Mouse (Mus musculus): ENCODE measurements around the gene Rgs14. TPM values are rescaled to one million over a fixed set of nuclear protein-coding genes. Genes with fewer than 3 reads are reported as not detected.

The Rgs14 gene
- polyA plus RNA-seq, 1 experiment from 2014 or later: 0.31 TPM

- no peak for ATAC-seq (replicated peaks; ENCODE audit: insufficient number of reproducible peaks, low FRiP score, low TSS enrichment)
- no peak overlapping the region for H3K4me3 ChIP-seq (ENCODE audit: low read depth, low read length)
- 74% methylated on average over 3 of the region's 3 CpGs for WGBS (ENCODE audit: insufficient replicate concordance)
- H3K9me3 ChIP-seq (replicated peaks; ENCODE audit: control insufficient read depth, low read length): no peaks in the 10 kb centered on the region
- H3K27me3 ChIP-seq (ENCODE audit: control insufficient read depth, insufficient read depth, low read length): no peaks in the 10 kb centered on the region
- no peak overlapping the region for H3K27ac ChIP-seq (ENCODE audit: low read depth, low read length)
- no peak overlapping the region for H3K9ac ChIP-seq (ENCODE audit: low read depth, low read length)
- H3K4me1 ChIP-seq (ENCODE audit: control insufficient read depth, insufficient read depth, low read length): no peaks in the 10 kb centered on the region
- no peak overlapping the region for H3K4me2 ChIP-seq
- H3K36me3 ChIP-seq (ENCODE audit: control insufficient read depth, insufficient read depth, low read length): no peaks in the 10 kb centered on the region
These were observed 21.1 kb downstream of the Rgs14 start for GRCm38 (mm10) chr13:55390644-55391043.

GRCm38 (mm10) chr13:55391626-55392029, 22.1 kb downstream of the Rgs14 start:
- Histone ChIP-seq H3K4me2 (no peak overlapping the region), H3K9ac (ENCODE audit: low read depth, low read length) (no peak overlapping the region), H3K9me3 (replicated peaks; ENCODE audit: control insufficient read depth, low read length) (no peaks in the 10 kb centered on the region), H3K4me1 (ENCODE audit: control insufficient read depth, insufficient read depth, low read length) (no peaks in the 10 kb centered on the region), H3K27ac (ENCODE audit: low read depth, low read length) (no peak overlapping the region), H3K36me3 (ENCODE audit: control insufficient read depth, insufficient read depth, low read length) (no peaks in the 10 kb centered on the region), H3K27me3 (ENCODE audit: control insufficient read depth, insufficient read depth, low read length) (no peaks in the 10 kb centered on the region; the same call in 1 of the 2 replicates), H3K4me3 (ENCODE audit: low read depth, low read length) (no peak overlapping the region)
- 76% methylated on average over 1 of the region's 1 CpGs for WGBS (ENCODE audit: insufficient replicate concordance)
- ATAC-seq (replicated peaks; ENCODE audit: insufficient number of reproducible peaks, low FRiP score, low TSS enrichment): no peak

GRCm38 (mm10) chr13:55392933-55393332, 23.4 kb downstream of the Rgs14 start:
- ATAC-seq (replicated peaks; ENCODE audit: insufficient number of reproducible peaks, low FRiP score, low TSS enrichment): no peak
- no peaks in the 10 kb centered on the region for H3K36me3 ChIP-seq (ENCODE audit: control insufficient read depth, insufficient read depth, low read length)
- no peaks in the 10 kb centered on the region; the same call in 1 of the 2 replicates for H3K27me3 ChIP-seq (ENCODE audit: control insufficient read depth, insufficient read depth, low read length)
- H3K4me1 ChIP-seq (ENCODE audit: control insufficient read depth, insufficient read depth, low read length): no peaks in the 10 kb centered on the region
- no peak overlapping the region for H3K9ac ChIP-seq (ENCODE audit: low read depth, low read length)
- H3K9me3 ChIP-seq (replicated peaks; ENCODE audit: control insufficient read depth, low read length): no peaks in the 10 kb centered on the region
- H3K4me3 ChIP-seq (ENCODE audit: low read depth, low read length): no peak overlapping the region
- H3K27ac ChIP-seq (ENCODE audit: low read depth, low read length): no peak overlapping the region
- no peak overlapping the region for H3K4me2 ChIP-seq
- WGBS (ENCODE audit: insufficient replicate concordance): 71% methylated on average over 4 of the region's 4 CpGs

DNA sequence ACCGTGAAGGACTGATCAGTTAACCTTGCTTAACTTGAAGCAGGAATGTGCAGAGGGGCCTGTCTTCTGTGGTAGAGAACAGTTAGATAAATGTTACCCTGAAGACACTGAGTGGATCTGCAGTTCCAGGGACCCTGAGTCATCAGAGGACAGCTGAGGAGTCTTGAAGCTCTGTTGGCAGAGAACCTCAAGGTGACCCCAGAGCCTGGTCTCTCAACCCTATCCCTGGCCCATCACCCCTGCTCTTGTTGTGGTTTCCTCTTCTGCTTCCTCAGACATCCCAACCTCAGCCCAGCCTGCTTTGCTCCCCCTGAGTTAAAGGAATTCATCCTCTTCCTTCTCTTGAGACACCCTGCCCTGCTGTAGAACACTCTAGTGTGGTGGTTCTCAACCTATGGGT, 28.6 kb downstream of the Rgs14 start, which contains the start of gene Slc34a1:
TSS of gene Slc34a1 (plus strand) at position 100 of the 400 bp plus-strand sequence.
- Histone ChIP-seq H3K36me3 (ENCODE audit: control insufficient read depth, insufficient read depth, low read length) (no peaks in the 10 kb centered on the region), H3K4me2 (no peak within 1 kb of the TSS), H3K4me3 (ENCODE audit: low read depth, low read length) (no peak within 1 kb of the TSS), H3K4me1 (ENCODE audit: control insufficient read depth, insufficient read depth, low read length) (no peaks in the 10 kb centered on the region), H3K27me3 (ENCODE audit: control insufficient read depth, insufficient read depth, low read length) (peaks cover 22% of the 10 kb centered on the region), H3K9me3 (replicated peaks; ENCODE audit: control insufficient read depth, low read length) (no peaks in the 10 kb centered on the region), H3K27ac (ENCODE audit: low read depth, low read length) (no peak within 1 kb of the TSS), H3K9ac (ENCODE audit: low read depth, low read length) (no peak within 1 kb of the TSS)
- no peak for ATAC-seq (replicated peaks; ENCODE audit: insufficient number of reproducible peaks, low FRiP score, low TSS enrichment)
- WGBS (ENCODE audit: insufficient replicate concordance): 68% methylated on average over 1 of the region's 1 CpGs

DNA sequence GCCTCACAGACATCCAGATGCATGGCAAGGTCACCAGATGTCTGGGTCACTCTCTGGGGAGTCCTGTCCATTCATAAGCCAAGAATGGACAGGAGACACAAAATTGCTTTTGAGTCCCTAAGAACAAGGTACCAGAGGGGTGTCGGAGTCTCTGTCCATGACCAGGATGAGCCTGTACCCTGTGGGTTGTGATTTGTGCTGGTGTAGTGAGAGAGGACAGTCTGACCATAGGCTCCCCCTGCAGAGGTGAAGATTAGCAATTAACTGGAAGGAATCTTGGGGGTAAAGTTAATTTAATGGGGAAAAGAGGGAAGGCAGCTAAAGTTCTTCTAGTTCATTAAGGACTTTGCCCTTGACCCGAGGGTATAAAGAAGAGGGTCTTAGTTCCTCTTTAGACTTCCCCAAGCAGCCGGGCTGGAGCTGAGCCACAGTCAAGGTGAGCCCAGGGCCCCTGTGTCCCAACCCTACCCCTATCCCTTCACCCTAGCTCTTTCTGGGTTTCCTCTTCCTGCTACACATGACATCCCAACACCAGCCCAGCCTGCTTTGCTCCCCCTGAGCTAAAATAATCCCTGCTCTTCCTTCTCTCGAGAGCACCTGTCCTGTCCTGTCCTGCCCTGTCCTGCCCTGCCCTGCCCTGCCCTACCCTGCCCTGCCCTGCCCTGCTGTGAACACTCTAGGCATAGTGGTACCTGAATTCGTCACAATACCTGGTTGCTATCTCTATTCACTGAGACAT, 29.9 kb downstream of the Rgs14 start:
- Histone ChIP-seq H3K9ac (ENCODE audit: low read depth, low read length) (no peak overlapping the region), H3K36me3 (ENCODE audit: control insufficient read depth, insufficient read depth, low read length) (no peaks in the 10 kb centered on the region), H3K27me3 (ENCODE audit: control insufficient read depth, insufficient read depth, low read length) (peaks cover 35% of the 10 kb centered on the region), H3K9me3 (replicated peaks; ENCODE audit: control insufficient read depth, low read length) (no peaks in the 10 kb centered on the region), H3K4me1 (ENCODE audit: control insufficient read depth, insufficient read depth, low read length) (no peaks in the 10 kb centered on the region), H3K27ac (ENCODE audit: low read depth, low read length) (no peak overlapping the region), H3K4me2 (no peak overlapping the region), H3K4me3 (ENCODE audit: low read depth, low read length) (no peak overlapping the region)
- ATAC-seq (replicated peaks; ENCODE audit: insufficient number of reproducible peaks, low FRiP score, low TSS enrichment): no peak
- WGBS (ENCODE audit: insufficient replicate concordance): 53% methylated on average over 5 of the region's 5 CpGs

GRCm38 (mm10) chr13:55400039-55400346, 30.5 kb downstream of the Rgs14 start:
- 64% methylated on average over 1 of the region's 1 CpGs for WGBS (ENCODE audit: insufficient replicate concordance)
- no peak overlapping the region for H3K4me2 ChIP-seq
- no peak overlapping the region for H3K9ac ChIP-seq (ENCODE audit: low read depth, low read length)
- H3K27me3 ChIP-seq (ENCODE audit: control insufficient read depth, insufficient read depth, low read length): peaks cover 38% of the 10 kb centered on the region
- no peaks in the 10 kb centered on the region for H3K36me3 ChIP-seq (ENCODE audit: control insufficient read depth, insufficient read depth, low read length)
- ATAC-seq (replicated peaks; ENCODE audit: insufficient number of reproducible peaks, low FRiP score, low TSS enrichment): no peak
- no peaks in the 10 kb centered on the region for H3K9me3 ChIP-seq (replicated peaks; ENCODE audit: control insufficient read depth, low read length)
- H3K4me3 ChIP-seq (ENCODE audit: low read depth, low read length): no peak overlapping the region
- H3K27ac ChIP-seq (ENCODE audit: low read depth, low read length): no peak overlapping the region
- no peaks in the 10 kb centered on the region for H3K4me1 ChIP-seq (ENCODE audit: control insufficient read depth, insufficient read depth, low read length)

GRCm38 (mm10) chr13:55403266-55403665, 33.7 kb downstream of the Rgs14 start:
- H3K36me3 ChIP-seq (ENCODE audit: control insufficient read depth, insufficient read depth, low read length): no peaks in the 10 kb centered on the region
- no peak for ATAC-seq (replicated peaks; ENCODE audit: insufficient number of reproducible peaks, low FRiP score, low TSS enrichment)
- no peaks in the 10 kb centered on the region for H3K4me1 ChIP-seq (ENCODE audit: control insufficient read depth, insufficient read depth, low read length)
- peaks cover 47% of the 10 kb centered on the region for H3K27me3 ChIP-seq (ENCODE audit: control insufficient read depth, insufficient read depth, low read length)
- no peak overlapping the region for H3K27ac ChIP-seq (ENCODE audit: low read depth, low read length)
- H3K4me2 ChIP-seq: no peak overlapping the region
- 74% methylated on average over 7 of the region's 7 CpGs for WGBS (ENCODE audit: insufficient replicate concordance)
- H3K4me3 ChIP-seq (ENCODE audit: low read depth, low read length): no peak overlapping the region
- H3K9ac ChIP-seq (ENCODE audit: low read depth, low read length): no peak overlapping the region
- no peaks in the 10 kb centered on the region for H3K9me3 ChIP-seq (replicated peaks; ENCODE audit: control insufficient read depth, low read length)

- Histone ChIP-seq H3K9ac (ENCODE audit: low read depth, low read length) (no peak overlapping the region), H3K36me3 (ENCODE audit: control insufficient read depth, insufficient read depth, low read length) (no peaks in the 10 kb centered on the region), H3K27me3 (ENCODE audit: control insufficient read depth, insufficient read depth, low read length) (peaks cover 50% of the 10 kb centered on the region), H3K9me3 (replicated peaks; ENCODE audit: control insufficient read depth, low read length) (no peaks in the 10 kb centered on the region), H3K27ac (ENCODE audit: low read depth, low read length) (no peak overlapping the region), H3K4me1 (ENCODE audit: control insufficient read depth, insufficient read depth, low read length) (no peaks in the 10 kb centered on the region), H3K4me2 (no peak overlapping the region), H3K4me3 (ENCODE audit: low read depth, low read length) (no peak overlapping the region)
- WGBS (ENCODE audit: insufficient replicate concordance): 70% methylated on average over 15 of the region's 15 CpGs
- no peak for ATAC-seq (replicated peaks; ENCODE audit: insufficient number of reproducible peaks, low FRiP score, low TSS enrichment)
These were observed 34.7 kb downstream of the Rgs14 start for GRCm38 (mm10) chr13:55403935-55404852.
